Mouse (Mus musculus) liver, adult 2 months (tissue): ENCODE results near the gene Elovl7. TPM values are rescaled to one million over a fixed set of nuclear protein-coding genes. Genes with fewer than 3 reads are reported as not detected.
A peak's percentile ranks its signal among the peaks of the same experiment; 100 is the strongest.

Experiments
- DNase-seq: peaks from one replicate; pipeline ENCODE4 v3.0.0-alpha.2; 2011; ENCODE audit warnings: low read depth, low spot score; ENCODE audit errors: extremely low read depth
- H3K27ac ChIP-seq: fragments of 200-500 bp; replicated peaks from 2 replicates; pipeline ENCODE4 v1.5.1; 2012; ENCODE audit warnings: low read depth, mild to moderate bottlenecking, control low read depth, inconsistent platforms, low read length; ENCODE audit not compliant: insufficient read depth
- H3K27me3 ChIP-seq: fragments of 200-500 bp; 2 replicates; pipeline ENCODE4 v1.6.1; 2012; ENCODE audit warnings: mild to moderate bottlenecking, moderate library complexity, low read length, inconsistent platforms; ENCODE audit not compliant: control insufficient read depth, insufficient read depth
- H3K36me3 ChIP-seq: fragments of 200-500 bp; 2 replicates; pipeline ENCODE4 v1.6.1; 2012; ENCODE audit warnings: low read length, inconsistent platforms; ENCODE audit not compliant: control insufficient read depth, insufficient read depth
- H3K4me1 ChIP-seq: fragments of 200-500 bp; 2 replicates; pipeline ENCODE4 v1.6.1; 2011; ENCODE audit warnings: low read length; ENCODE audit not compliant: control insufficient read depth, insufficient read depth
- H3K4me3 ChIP-seq: fragments of 200-500 bp; 2 replicates; pipeline ENCODE4 v1.5.1; 2011; ENCODE audit warnings: low read depth, mild to moderate bottlenecking, control low read depth, low read length, moderate library complexity; ENCODE audit not compliant: insufficient read depth
- H3K79me2 ChIP-seq: fragments of 200-500 bp; 2 replicates; pipeline ENCODE4 v1.6.1; 2012; ENCODE audit warnings: inconsistent platforms, mild to moderate bottlenecking, low read length, moderate library complexity; ENCODE audit not compliant: control insufficient read depth, insufficient read depth
- H3K9ac ChIP-seq: fragments of 200-500 bp; 2 replicates; pipeline ENCODE4 v1.6.1; 2012; ENCODE audit warnings: low read depth, mild to moderate bottlenecking, control low read depth, inconsistent platforms, low read length
- CTCF ChIP-seq: fragments of 200-500 bp; IDR thresholded peaks from 2 replicates; pipeline ENCODE4 v1.5.1; 2011; ENCODE audit warnings: low read depth, low read length, control low read depth
- POLR2A ChIP-seq: fragments of 200-500 bp; IDR thresholded peaks from 2 replicates; pipeline ENCODE4 v1.6.1; 2011; ENCODE audit warnings: low read length, control low read depth; ENCODE audit not compliant: insufficient read depth; ENCODE audit errors: extremely low read depth
- WGBS: fragments of 180-500 bp; shearing (Covaris S2); methylation state at CpG from one replicate; pipeline ENCODE4 v1.1.7; 2018; 5-methylcytosine and 5-hydroxymethylcytosine counted together
- polyA plus RNA-seq: library from polyadenylated mRNA; depleted of rRNA; stranded (reverse); fragments of >200 nt; gene quantifications from 2 replicates; pipeline ENCODE4 v1.2.3, GENCODE M21; 2012
- total RNA-seq: library from RNA; depleted of rRNA; stranded (reverse); fragments of >200 nt; gene quantifications from 2 replicates; pipeline ENCODE4 v1.2.3, GENCODE M21; 2014

Elovl7 gene
- total and polyA plus RNA-seq, 2 experiments: 0.05 to 0.09 TPM

DNA sequence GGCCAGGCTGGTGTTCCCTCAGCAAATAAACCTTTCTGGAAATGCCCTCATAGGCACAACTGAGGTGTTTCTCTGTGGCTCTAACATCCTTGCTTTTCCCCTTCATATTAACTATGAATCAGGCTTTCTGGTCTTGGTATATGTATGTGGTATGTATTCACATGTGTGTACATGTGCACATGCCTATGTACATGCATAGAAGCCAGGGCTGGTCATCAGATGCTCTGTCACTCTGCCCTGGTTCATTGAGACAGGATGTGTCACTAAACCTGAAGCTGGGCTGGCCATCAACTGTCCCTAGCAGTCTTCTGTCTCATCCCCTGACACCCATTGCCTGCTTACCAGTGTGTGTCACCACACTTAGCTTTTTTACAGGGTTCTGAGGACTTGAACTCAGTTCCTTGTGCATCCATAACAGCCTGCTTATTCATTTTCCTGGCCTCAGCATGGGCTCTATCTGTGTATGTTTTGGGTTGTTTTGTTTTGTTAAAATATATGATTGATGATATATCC is 29.4 kb upstream of the Elovl7 start:
- peaks cover 34% of the 10 kb centered on the region for H3K36me3 ChIP-seq
- no peaks in the 10 kb centered on the region for H3K4me1 ChIP-seq
- TF ChIP-seq POLR2A (no peak), CTCF (no peak)
- no peak overlapping the region for H3K27ac ChIP-seq
- no peak overlapping the region for H3K4me3 ChIP-seq
- no peaks in the 10 kb centered on the region for H3K79me2 ChIP-seq
- no peak for DNase-seq
- no peaks in the 10 kb centered on the region for H3K27me3 ChIP-seq
- no peak overlapping the region for H3K9ac ChIP-seq

DNA sequence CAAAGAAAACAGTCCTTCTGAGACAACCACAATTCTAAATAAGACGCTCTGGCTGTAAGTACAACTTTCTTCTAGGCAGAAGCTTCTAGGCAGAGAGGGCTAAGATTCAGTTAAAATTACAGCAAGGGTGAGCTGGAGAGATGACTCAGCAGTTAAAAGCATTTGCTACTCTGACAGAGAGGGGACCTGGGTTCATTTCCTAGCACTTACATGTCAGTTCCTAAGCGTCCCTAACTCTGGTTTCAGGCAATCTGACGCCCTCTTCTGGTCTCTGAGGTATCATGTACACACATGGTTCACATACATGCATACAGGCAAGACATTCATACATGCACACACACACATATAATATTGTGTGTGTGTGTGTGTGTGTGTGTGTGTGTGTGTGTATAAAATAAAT is 28.7 kb upstream of the Elovl7 start:
- no peak for TF ChIP-seq CTCF
- TF ChIP-seq POLR2A: no peak
- no peak overlapping the region for H3K9ac ChIP-seq
- H3K4me1 ChIP-seq: no peaks in the 10 kb centered on the region
- WGBS: 95% methylated on average over 3 of the region's 3 CpGs
- no peaks in the 10 kb centered on the region for H3K27me3 ChIP-seq
- peaks cover 32% of the 10 kb centered on the region for H3K36me3 ChIP-seq
- no peak for DNase-seq
- no peak overlapping the region for H3K27ac ChIP-seq
- no peaks in the 10 kb centered on the region for H3K79me2 ChIP-seq
- H3K4me3 ChIP-seq: no peak overlapping the region

DNA sequence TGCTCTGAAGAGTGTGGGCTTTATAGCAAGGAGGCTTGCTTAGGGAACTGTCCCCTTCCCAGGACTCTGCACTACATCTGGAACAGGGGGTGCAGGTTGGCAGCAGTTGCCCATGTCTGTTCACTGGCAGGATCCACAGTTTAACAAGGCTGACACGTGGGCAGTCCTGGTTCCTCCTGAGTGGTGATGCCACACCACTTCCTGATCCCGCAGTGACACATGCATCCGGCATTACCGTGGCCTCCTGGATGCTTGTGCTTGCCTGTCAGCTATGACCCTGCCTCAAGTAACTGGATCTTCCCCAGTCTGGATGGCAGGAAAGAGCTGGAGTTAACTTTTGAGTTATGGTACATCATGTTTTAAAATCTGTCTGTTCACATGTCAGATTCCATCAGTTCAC is 26.2 kb upstream of the Elovl7 start:
- H3K36me3 ChIP-seq: peaks cover 23% of the 10 kb centered on the region
- no peak for DNase-seq
- 77% methylated on average over 4 of the region's 4 CpGs for WGBS

DNA sequence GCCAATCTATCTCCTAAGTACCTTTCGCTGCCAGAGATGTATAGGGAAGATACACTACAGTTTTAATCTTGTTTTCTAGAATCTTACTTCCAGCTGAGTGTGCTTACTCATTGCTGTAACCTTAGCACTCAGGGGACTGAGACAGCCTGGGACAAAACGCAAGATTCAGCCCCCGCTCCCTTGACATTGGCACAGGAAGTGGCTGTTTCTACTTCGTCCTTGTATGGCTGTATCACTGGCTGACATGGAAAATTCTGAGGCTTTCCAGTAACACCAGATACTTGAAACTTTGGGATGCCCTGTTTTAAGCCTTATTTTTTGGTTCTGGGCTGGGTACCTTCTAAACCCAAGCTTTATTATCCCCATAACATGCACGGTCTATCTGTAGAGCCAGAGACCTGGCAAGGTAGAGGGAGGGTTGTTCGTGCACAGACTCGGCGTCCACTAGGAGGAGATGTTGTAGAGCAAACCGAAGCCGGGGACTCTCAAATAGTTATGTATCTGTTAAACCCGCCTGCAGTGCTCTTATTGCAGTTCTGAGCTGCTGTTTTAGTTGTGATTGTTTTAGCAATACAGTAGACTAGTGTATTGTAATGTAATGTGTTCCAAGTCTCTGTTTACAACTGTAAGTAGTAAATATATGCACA is 23.0 kb upstream of the Elovl7 start:
- peaks cover 14% of the 10 kb centered on the region; the same call in 1 of the 2 replicates for H3K36me3 ChIP-seq
- H3K4me1 ChIP-seq: no peaks in the 10 kb centered on the region
- H3K79me2 ChIP-seq: no peaks in the 10 kb centered on the region
- peak; percentile 62 for TF ChIP-seq CTCF
- no peak for TF ChIP-seq POLR2A
- H3K4me3 ChIP-seq: no peak overlapping the region
- 56% methylated on average over 11 of the region's 11 CpGs for WGBS
- no peak overlapping the region for H3K9ac ChIP-seq
- no peaks in the 10 kb centered on the region for H3K27me3 ChIP-seq
- DNase-seq: peak; percentile 4
- no peak overlapping the region for H3K27ac ChIP-seq

More for the DNA sequence above, 26.2 kb upstream of the Elovl7 start:
- TF ChIP-seq CTCF (no peak), POLR2A (no peak)
- no peaks in the 10 kb centered on the region for H3K27me3 ChIP-seq
- H3K4me3 ChIP-seq: no peak overlapping the region
- H3K27ac ChIP-seq: no peak overlapping the region
- no peaks in the 10 kb centered on the region for H3K4me1 ChIP-seq
- no peak overlapping the region for H3K9ac ChIP-seq
- H3K79me2 ChIP-seq: no peaks in the 10 kb centered on the region

DNA sequence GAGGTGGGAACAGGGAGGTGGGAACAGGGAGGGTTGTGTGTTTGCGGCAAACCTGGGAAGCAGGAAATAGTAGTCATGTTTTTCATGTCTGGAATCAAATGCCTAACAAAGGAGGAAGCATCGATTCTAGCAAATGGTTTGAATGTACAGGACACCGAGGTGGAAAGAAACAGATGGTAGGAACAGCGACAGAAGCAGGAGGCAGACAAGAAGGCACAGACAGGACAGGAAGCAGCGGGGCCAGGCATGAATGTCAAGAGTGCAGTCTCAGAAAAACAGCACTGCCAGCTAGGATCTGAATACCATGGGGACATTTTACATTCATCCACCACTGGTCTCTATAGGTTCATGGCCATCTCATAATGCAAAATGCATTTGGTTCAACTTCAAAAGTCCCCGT is 18.7 kb upstream of the Elovl7 start:
- peaks cover 9% of the 10 kb centered on the region; the same call in 1 of the 2 replicates for H3K36me3 ChIP-seq
- WGBS: 88% methylated on average over 6 of the region's 6 CpGs

DNA sequence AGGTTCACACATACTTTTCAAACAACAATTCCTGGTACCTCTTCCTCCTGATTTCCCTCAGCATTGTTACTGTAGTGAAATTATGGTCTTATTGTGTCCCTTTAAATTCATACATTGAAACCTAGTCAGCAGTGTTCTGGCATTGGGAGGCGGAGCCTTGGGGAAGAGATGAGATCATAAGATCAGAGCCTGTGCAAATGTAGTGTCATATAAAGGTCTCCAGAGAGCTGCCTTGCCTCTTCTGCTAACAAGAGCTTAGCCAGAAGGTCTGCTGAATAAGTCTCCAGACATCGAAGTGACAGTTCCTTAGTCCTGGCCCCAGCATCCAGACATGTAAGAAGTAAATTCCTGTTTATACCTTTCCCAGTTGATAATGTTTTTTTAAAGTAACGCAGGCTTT is 9.3 kb upstream of the Elovl7 start:
- Histone ChIP-seq H3K36me3 (no peaks in the 10 kb centered on the region), H3K4me3 (no peak overlapping the region), H3K27ac (no peak overlapping the region), H3K27me3 (no peaks in the 10 kb centered on the region), H3K9ac (no peak overlapping the region), H3K79me2 (no peaks in the 10 kb centered on the region), H3K4me1 (no peaks in the 10 kb centered on the region)
- no peak for DNase-seq
- no peak for TF ChIP-seq CTCF
- TF ChIP-seq POLR2A: no peak
- 92% methylated on average over 3 of the region's 3 CpGs for WGBS

More for the DNA sequence above, 18.7 kb upstream of the Elovl7 start:
- TF ChIP-seq CTCF (no peak), POLR2A (no peak)
- H3K4me1 ChIP-seq: no peaks in the 10 kb centered on the region
- no peak overlapping the region for H3K27ac ChIP-seq
- H3K27me3 ChIP-seq: no peaks in the 10 kb centered on the region
- no peak overlapping the region for H3K9ac ChIP-seq
- no peaks in the 10 kb centered on the region for H3K79me2 ChIP-seq
- H3K4me3 ChIP-seq: no peak overlapping the region
- DNase-seq: no peak
